Mouse (Mus musculus): Measurements from ENCODE around the gene 1700025G04Rik. TPM values are rescaled to one million over a fixed set of nuclear protein-coding genes. Genes with fewer than 3 reads are reported as not detected.

The 1700025G04Rik gene
- polyA plus RNA-seq, 2 experiments = 24.3 to 36.4 TPM

GRCm38 (mm10) chr1:152106136-152106535 lies 16.2 kb upstream of the 1700025G04Rik start:
- Histone ChIP-seq H3K27me3 (ENCODE audit: control insufficient read depth, insufficient read depth, low read length) (no peaks in the 10 kb centered on the region), H3K4me1 (ENCODE audit: control insufficient read depth, insufficient read depth, low read length) (no peaks in the 10 kb centered on the region), H3K9me3 (ENCODE audit: control insufficient read depth, low read length) (no peaks in the 10 kb centered on the region), H3K27ac (replicated peaks; ENCODE audit: low read depth, low read length) (no peak overlapping the region), H3K4me2 (replicated peaks; ENCODE audit: low read depth, low read length, severe bottlenecking) (no peak overlapping the region), H3K4me3 (replicated peaks; ENCODE audit: low read length) (no peak overlapping the region), H3K36me3 (ENCODE audit: control insufficient read depth, insufficient read depth, low read length) (no peaks in the 10 kb centered on the region), H3K9ac (ENCODE audit: low read depth, low read length, severe bottlenecking) (no peak overlapping the region)
- DNase-seq (ENCODE audit: low spot score) = no peak
- 81% methylated on average over 2 of the region's 2 CpGs for WGBS
- no peak for TF ChIP-seq POLR2A (IDR thresholded peaks at IDR 0.05; ENCODE audit: borderline replicate concordance, extremely low read depth, insufficient read depth, insufficient read length)
- ATAC-seq (ENCODE audit: low FRiP score, low read depth) = no peak

GRCm38 (mm10) chr1:152105246-152105645 lies 15.3 kb upstream of the 1700025G04Rik start:
- no peak for TF ChIP-seq POLR2A (IDR thresholded peaks at IDR 0.05; ENCODE audit: borderline replicate concordance, extremely low read depth, insufficient read depth, insufficient read length)
- Histone ChIP-seq H3K4me2 (replicated peaks; ENCODE audit: low read depth, low read length, severe bottlenecking) (no peak overlapping the region), H3K9me3 (ENCODE audit: control insufficient read depth, low read length) (no peaks in the 10 kb centered on the region), H3K27ac (replicated peaks; ENCODE audit: low read depth, low read length) (no peak overlapping the region), H3K4me1 (ENCODE audit: control insufficient read depth, insufficient read depth, low read length) (no peaks in the 10 kb centered on the region), H3K9ac (ENCODE audit: low read depth, low read length, severe bottlenecking) (no peak overlapping the region), H3K36me3 (ENCODE audit: control insufficient read depth, insufficient read depth, low read length) (no peaks in the 10 kb centered on the region), H3K27me3 (ENCODE audit: control insufficient read depth, insufficient read depth, low read length) (no peaks in the 10 kb centered on the region), H3K4me3 (replicated peaks; ENCODE audit: low read length) (no peak overlapping the region)
- no peak for ATAC-seq (ENCODE audit: low FRiP score, low read depth)
- WGBS = 93% methylated on average over 1 of the region's 1 CpGs
- no peak for DNase-seq (ENCODE audit: low spot score)

GRCm38 (mm10) chr1:152101746-152102145 lies 11.8 kb upstream of the 1700025G04Rik start:
- Histone ChIP-seq H3K36me3 (ENCODE audit: control insufficient read depth, insufficient read depth, low read length) (no peaks in the 10 kb centered on the region), H3K4me1 (ENCODE audit: control insufficient read depth, insufficient read depth, low read length) (no peaks in the 10 kb centered on the region), H3K4me3 (replicated peaks; ENCODE audit: low read length) (no peak overlapping the region), H3K9me3 (ENCODE audit: control insufficient read depth, low read length) (no peaks in the 10 kb centered on the region), H3K27me3 (ENCODE audit: control insufficient read depth, insufficient read depth, low read length) (no peaks in the 10 kb centered on the region), H3K27ac (replicated peaks; ENCODE audit: low read depth, low read length) (no peak overlapping the region), H3K9ac (ENCODE audit: low read depth, low read length, severe bottlenecking) (no peak overlapping the region), H3K4me2 (replicated peaks; ENCODE audit: low read depth, low read length, severe bottlenecking) (no peak overlapping the region)
- WGBS = 34% methylated on average over 5 of the region's 5 CpGs
- DNase-seq (ENCODE audit: low spot score) (peak; percentile 26), ATAC-seq (ENCODE audit: low FRiP score, low read depth) (no peak)
- TF ChIP-seq POLR2A (IDR thresholded peaks at IDR 0.05; ENCODE audit: borderline replicate concordance, extremely low read depth, insufficient read depth, insufficient read length) = no peak

GRCm38 (mm10) chr1:152096045-152096444 lies 6.1 kb upstream of the 1700025G04Rik start:
- 41% methylated on average over 3 of the region's 3 CpGs for WGBS
- H3K9ac ChIP-seq (ENCODE audit: low read depth, low read length, severe bottlenecking) = no peak overlapping the region
- no peaks in the 10 kb centered on the region for H3K36me3 ChIP-seq (ENCODE audit: control insufficient read depth, insufficient read depth, low read length)
- no peak for DNase-seq (ENCODE audit: low spot score)
- no peak overlapping the region for H3K4me2 ChIP-seq (replicated peaks; ENCODE audit: low read depth, low read length, severe bottlenecking)
- H3K4me3 ChIP-seq (replicated peaks; ENCODE audit: low read length) = no peak overlapping the region
- no peak for ATAC-seq (ENCODE audit: low FRiP score, low read depth)
- no peaks in the 10 kb centered on the region; the same call in 1 of the 2 replicates for H3K4me1 ChIP-seq (ENCODE audit: control insufficient read depth, insufficient read depth, low read length)
- no peak overlapping the region for H3K27ac ChIP-seq (replicated peaks; ENCODE audit: low read depth, low read length)
- TF ChIP-seq POLR2A (IDR thresholded peaks at IDR 0.05; ENCODE audit: borderline replicate concordance, extremely low read depth, insufficient read depth, insufficient read length) = no peak
- no peaks in the 10 kb centered on the region for H3K9me3 ChIP-seq (ENCODE audit: control insufficient read depth, low read length)
- H3K27me3 ChIP-seq (ENCODE audit: control insufficient read depth, insufficient read depth, low read length) = no peaks in the 10 kb centered on the region

- Histone ChIP-seq H3K27me3 (ENCODE audit: control insufficient read depth, insufficient read depth, low read length) (no peaks in the 10 kb centered on the region), H3K4me2 (replicated peaks; ENCODE audit: low read depth, low read length, severe bottlenecking) (peak overlapping the region; percentile 77), H3K9ac (ENCODE audit: low read depth, low read length, severe bottlenecking) (peak overlapping the region; percentile 93), H3K9me3 (ENCODE audit: control insufficient read depth, low read length) (no peaks in the 10 kb centered on the region), H3K4me3 (replicated peaks; ENCODE audit: low read length) (peak overlapping the region; percentile 90), H3K4me1 (ENCODE audit: control insufficient read depth, insufficient read depth, low read length) (peaks cover 22% of the 10 kb centered on the region), H3K27ac (replicated peaks; ENCODE audit: low read depth, low read length) (peak overlapping the region; percentile 63), H3K36me3 (ENCODE audit: control insufficient read depth, insufficient read depth, low read length) (no peaks in the 10 kb centered on the region)
- ATAC-seq (ENCODE audit: low FRiP score, low read depth) = peak; percentile 64
- DNase-seq (ENCODE audit: low spot score) = peak; percentile 44
- WGBS = 4% methylated on average over 35 of the region's 36 CpGs
- no peak for TF ChIP-seq POLR2A (IDR thresholded peaks at IDR 0.05; ENCODE audit: borderline replicate concordance, extremely low read depth, insufficient read depth, insufficient read length)
These were observed 930 bp upstream of the 1700025G04Rik start for GRCm38 (mm10) chr1:152090564-152091545.
